Mouse (Mus musculus): Measurements from ENCODE around the gene Slc7a4.

DNA sequence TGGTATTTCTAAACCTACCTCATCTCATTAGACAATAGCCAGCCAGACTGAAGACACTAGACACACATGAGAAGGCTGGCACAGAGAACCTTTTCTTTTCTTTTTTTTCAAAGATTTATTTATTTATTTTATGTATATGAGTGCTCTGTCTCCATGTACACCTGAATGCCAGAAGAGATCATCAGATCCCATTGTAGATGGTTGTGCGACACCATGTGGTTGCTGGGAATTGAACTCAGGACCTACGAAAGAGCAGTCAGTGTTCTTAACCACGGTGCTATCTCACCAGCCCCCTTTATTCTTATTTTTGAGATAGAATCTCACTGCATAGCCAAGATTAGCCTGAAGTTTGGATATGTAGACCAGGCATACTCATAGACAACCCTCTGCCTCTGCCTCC lies 46.4 kb downstream of the Slc7a4 start:
- TF ChIP-seq CTCF (IDR thresholded peaks at IDR 0.05; ENCODE audit: low read depth) (no peak), EP300 (IDR thresholded peaks at IDR 0.05; ENCODE audit: low read depth) (no peak)
